Mouse (Mus musculus) left cerebral cortex, adult 9 months (tissue): ENCODE measurements around the gene Slc2a9.

ENCODE experiments used
- DNase-seq, 2 experiments: peaks; one replicate each; pipeline ENCODE4 v3.0.0; 2022; ENCODE audit warnings: low spot score in 2 of 2

Gene Slc2a9

GRCm38 (mm10) chr5:38502992-38503391 is at the start of gene Slc2a9:
Gene Slc2a9 (minus strand): TSS chr5:38503143.
- DNase-seq: no peak

GRCm38 (mm10) chr5:38552615-38553014 is 49.7 kb upstream of the Slc2a9 start:
- no peak for DNase-seq

GRCm38 (mm10) chr5:38550221-38550768 is 47.4 kb upstream of the Slc2a9 start:
- DNase-seq: no peak

GRCm38 (mm10) chr5:38549461-38549909 is 46.5 kb upstream of the Slc2a9 start:
- DNase-seq: no peak

- DNase-seq: peak; percentile 90 to 92
Observed at GRCm38 (mm10) chr5:38547375-38547774, 44.4 kb upstream of the Slc2a9 start.

GRCm38 (mm10) chr5:38544423-38545415 is 41.8 kb upstream of the Slc2a9 start:
- no peak for DNase-seq

- DNase-seq: no peak
Observed at GRCm38 (mm10) chr5:38543496-38544217, 40.7 kb upstream of the Slc2a9 start.

GRCm38 (mm10) chr5:38541728-38542127 is 38.8 kb upstream of the Slc2a9 start:
- DNase-seq: no peak

GRCm38 (mm10) chr5:38540898-38541297 is 38.0 kb upstream of the Slc2a9 start:
- DNase-seq: no peak

- DNase-seq: no peak
Observed at GRCm38 (mm10) chr5:38538508-38538907, 35.6 kb upstream of the Slc2a9 start.

- DNase-seq: no peak
Observed at GRCm38 (mm10) chr5:38537845-38538244, 34.9 kb upstream of the Slc2a9 start.

- DNase-seq: no peak
Observed at GRCm38 (mm10) chr5:38536822-38537221, 33.9 kb upstream of the Slc2a9 start.

GRCm38 (mm10) chr5:38532084-38532483 is 29.1 kb upstream of the Slc2a9 start:
- peak; percentile 68 to 69 for DNase-seq

GRCm38 (mm10) chr5:38529724-38530428 is 26.9 kb upstream of the Slc2a9 start:
- DNase-seq: no peak

GRCm38 (mm10) chr5:38522977-38523376 is 20.0 kb upstream of the Slc2a9 start:
- DNase-seq: no peak

GRCm38 (mm10) chr5:38520838-38521237 is 17.9 kb upstream of the Slc2a9 start:
- no peak for DNase-seq

GRCm38 (mm10) chr5:38516267-38516666 is 13.3 kb upstream of the Slc2a9 start:
- DNase-seq: peak in 1 of 2 experiments; percentile 48

- no peak for DNase-seq
Observed at GRCm38 (mm10) chr5:38512991-38513390, 10.0 kb upstream of the Slc2a9 start.

- no peak for DNase-seq
Observed at GRCm38 (mm10) chr5:38509568-38509967, 6.6 kb upstream of the Slc2a9 start.

- DNase-seq: no peak
Observed at GRCm38 (mm10) chr5:38505435-38505765, 2.5 kb upstream of the Slc2a9 start.

- no peak for DNase-seq
Observed at GRCm38 (mm10) chr5:38504747-38505434, 1.9 kb upstream of the Slc2a9 start.
